Mouse (Mus musculus): Measurements from ENCODE around the gene Cdc42se2. TPM values are rescaled to one million over a fixed set of nuclear protein-coding genes. Genes with fewer than 3 reads are reported as not detected.
A peak's percentile ranks its signal among the peaks of the same experiment; 100 is the strongest.

Cdc42se2 gene
- polyA plus RNA-seq, 1 experiment from 2014 or later = 32.3 TPM

DNA sequence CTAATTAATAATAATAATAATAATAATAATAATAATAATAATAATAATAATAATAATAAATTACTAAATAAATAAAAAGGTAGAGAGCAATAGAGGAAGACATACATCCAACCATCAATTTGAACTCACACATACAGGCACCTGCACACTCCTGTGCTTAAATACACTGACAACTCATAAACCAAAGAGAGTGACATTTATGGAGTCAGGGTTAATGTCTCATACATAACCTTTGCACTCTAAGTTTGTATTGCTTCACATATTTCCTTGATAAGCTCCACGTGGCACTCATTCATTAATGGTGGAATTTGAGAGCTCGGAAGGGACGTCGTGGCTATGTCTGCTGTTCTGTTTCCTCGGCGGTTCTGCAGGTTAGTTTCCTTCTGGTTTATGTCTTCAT is 15.1 kb upstream of the Cdc42se2 start:
- Histone ChIP-seq H3K9ac (ENCODE audit: low read length) (no peak overlapping the region), H3K9me3 (ENCODE audit: control insufficient read depth, low read length) (no peaks in the 10 kb centered on the region), H3K4me3 (ENCODE audit: low read depth, low read length) (no peak overlapping the region), H3K36me3 (ENCODE audit: control insufficient read depth, insufficient read depth, low read length) (no peaks in the 10 kb centered on the region), H3K4me1 (replicated peaks; ENCODE audit: control insufficient read depth, insufficient read depth) (no peaks in the 10 kb centered on the region), H3K27me3 (ENCODE audit: control insufficient read depth, insufficient read depth, low read length) (no peaks in the 10 kb centered on the region), H3K27ac (replicated peaks) (no peak overlapping the region), H3K4me2 (replicated peaks; ENCODE audit: low read depth) (no peak overlapping the region)
- DNase-seq (ENCODE audit: low spot score) (no peak), ATAC-seq (ENCODE audit: low FRiP score, low TSS enrichment) (no peak)
- WGBS = 23% methylated on average over 6 of the region's 6 CpGs
- TF ChIP-seq CTCF (IDR thresholded peaks at IDR 0.05; ENCODE audit: low read depth) = no peak
- no peak for TF ChIP-seq EP300 (optimal IDR thresholded peaks at IDR 0.05)

DNA sequence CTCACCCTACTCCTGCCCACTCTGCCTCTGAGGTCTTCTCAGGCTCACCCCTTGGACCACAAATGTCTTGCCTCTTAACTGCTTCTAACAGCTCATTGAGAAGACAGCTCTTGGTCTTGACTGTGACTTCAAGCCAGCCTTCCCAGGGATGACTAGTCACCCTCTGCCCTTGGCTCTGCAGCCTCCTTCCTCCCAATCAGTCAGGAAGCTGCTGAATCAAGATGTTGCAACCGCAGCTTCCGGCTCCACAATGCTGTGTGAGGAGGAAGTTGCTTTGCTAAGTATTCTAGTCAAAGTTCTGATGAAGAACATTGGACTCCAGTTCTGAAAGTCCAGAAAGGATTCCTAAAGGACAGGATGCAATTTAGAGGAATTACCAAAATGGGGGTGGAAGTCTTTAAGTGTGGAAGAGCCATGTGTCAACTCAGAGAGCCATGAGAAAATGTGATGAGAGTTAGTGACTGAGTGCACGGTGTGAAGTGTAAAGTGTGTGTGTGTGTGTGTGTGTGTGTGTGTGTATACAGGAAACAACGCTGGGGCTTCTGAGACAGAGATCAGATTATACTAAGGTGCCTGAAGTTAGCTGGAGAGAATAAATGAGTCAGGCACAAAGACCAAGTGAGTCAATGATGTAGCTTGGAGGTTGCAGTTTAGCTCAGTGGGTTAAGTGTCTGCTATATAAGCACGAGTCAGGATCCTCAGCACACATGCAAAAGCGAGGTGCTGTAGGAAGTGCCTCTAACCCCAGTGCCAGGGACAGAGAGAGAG is 14.5 kb upstream of the Cdc42se2 start:
- DNase-seq (ENCODE audit: low spot score) = no peak
- no peak overlapping the region for H3K27ac ChIP-seq (replicated peaks)

DNA sequence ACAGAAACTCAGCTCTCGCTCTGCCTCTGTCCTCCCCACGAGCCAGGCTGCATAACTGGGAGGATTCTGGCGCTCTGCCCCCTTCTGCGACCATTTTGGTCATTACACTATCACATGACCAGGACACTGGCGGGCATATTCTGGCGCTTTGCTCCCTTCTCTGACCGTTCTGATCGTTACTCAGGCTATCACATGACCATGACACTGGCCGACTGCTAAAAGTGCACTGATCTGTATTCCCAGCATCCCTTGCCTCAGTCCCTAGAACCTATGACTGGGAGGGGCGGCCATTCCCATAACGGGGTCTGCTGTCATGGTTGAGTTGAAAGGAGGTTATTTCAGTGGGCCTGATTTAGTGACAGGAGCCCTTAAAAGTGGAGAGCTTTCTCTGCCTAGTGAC is 9.1 kb upstream of the Cdc42se2 start:
- no peak overlapping the region for H3K27ac ChIP-seq (replicated peaks)
- no peak for ATAC-seq (ENCODE audit: low FRiP score, low TSS enrichment)

More for the DNA sequence above, 14.5 kb upstream of the Cdc42se2 start:
- Histone ChIP-seq H3K9me3 (ENCODE audit: control insufficient read depth, low read length) (no peaks in the 10 kb centered on the region), H3K9ac (ENCODE audit: low read length) (no peak overlapping the region), H3K27me3 (ENCODE audit: control insufficient read depth, insufficient read depth, low read length) (no peaks in the 10 kb centered on the region), H3K4me1 (replicated peaks; ENCODE audit: control insufficient read depth, insufficient read depth) (no peaks in the 10 kb centered on the region), H3K36me3 (ENCODE audit: control insufficient read depth, insufficient read depth, low read length) (no peaks in the 10 kb centered on the region), H3K4me3 (ENCODE audit: low read depth, low read length) (no peak overlapping the region), H3K4me2 (replicated peaks; ENCODE audit: low read depth) (no peak overlapping the region)
- WGBS = 59% methylated on average over 6 of the region's 6 CpGs
- TF ChIP-seq EP300 (optimal IDR thresholded peaks at IDR 0.05) (no peak), CTCF (IDR thresholded peaks at IDR 0.05; ENCODE audit: low read depth) (no peak)
- ATAC-seq (ENCODE audit: low FRiP score, low TSS enrichment) = 0 out of 2 replicates have a peak, but pooled peaks have one; percentile 45

DNA sequence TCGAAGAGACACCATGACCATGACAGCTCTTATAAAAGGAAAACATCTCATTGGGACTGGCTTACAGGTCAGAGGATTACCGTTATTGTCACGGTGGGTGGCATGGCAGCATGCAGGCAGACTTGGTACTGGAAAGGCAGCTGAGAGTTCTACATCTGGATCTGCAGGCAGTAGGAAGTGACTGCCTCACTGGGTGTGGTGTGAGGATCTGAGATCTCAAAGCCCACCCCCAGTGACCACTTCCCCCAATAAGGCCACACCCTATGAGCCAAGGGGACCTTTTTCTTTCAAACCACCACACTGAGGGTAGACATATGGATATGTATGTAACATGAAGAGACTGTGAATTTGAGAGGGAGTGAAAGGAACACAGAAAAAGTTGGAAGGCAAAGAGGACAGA is 7.2 kb upstream of the Cdc42se2 start:
- no peak for DNase-seq (ENCODE audit: low spot score)
- H3K27me3 ChIP-seq (ENCODE audit: control insufficient read depth, insufficient read depth, low read length) = no peaks in the 10 kb centered on the region
- ATAC-seq (ENCODE audit: low FRiP score, low TSS enrichment) = no peak
- H3K9ac ChIP-seq (ENCODE audit: low read length) = no peak overlapping the region
- H3K27ac ChIP-seq (replicated peaks) = no peak overlapping the region
- no peaks in the 10 kb centered on the region for H3K36me3 ChIP-seq (ENCODE audit: control insufficient read depth, insufficient read depth, low read length)
- H3K9me3 ChIP-seq (ENCODE audit: control insufficient read depth, low read length) = no peaks in the 10 kb centered on the region
- no peak overlapping the region for H3K4me2 ChIP-seq (replicated peaks; ENCODE audit: low read depth)
- H3K4me3 ChIP-seq (ENCODE audit: low read depth, low read length) = no peak overlapping the region
- TF ChIP-seq EP300 (optimal IDR thresholded peaks at IDR 0.05) = no peak
- no peak for TF ChIP-seq CTCF (IDR thresholded peaks at IDR 0.05; ENCODE audit: low read depth)
- H3K4me1 ChIP-seq (replicated peaks; ENCODE audit: control insufficient read depth, insufficient read depth) = no peaks in the 10 kb centered on the region
- 88% methylated on average over 3 of the region's 3 CpGs for WGBS

More for the DNA sequence above, 9.1 kb upstream of the Cdc42se2 start:
- Histone ChIP-seq H3K4me2 (replicated peaks; ENCODE audit: low read depth) (no peak overlapping the region), H3K27me3 (ENCODE audit: control insufficient read depth, insufficient read depth, low read length) (no peaks in the 10 kb centered on the region), H3K9me3 (ENCODE audit: control insufficient read depth, low read length) (no peaks in the 10 kb centered on the region), H3K9ac (ENCODE audit: low read length) (no peak overlapping the region), H3K4me3 (ENCODE audit: low read depth, low read length) (no peak overlapping the region), H3K4me1 (replicated peaks; ENCODE audit: control insufficient read depth, insufficient read depth) (no peaks in the 10 kb centered on the region), H3K36me3 (ENCODE audit: control insufficient read depth, insufficient read depth, low read length) (no peaks in the 10 kb centered on the region)
- 85% methylated on average over 11 of the region's 11 CpGs for WGBS
- no peak for TF ChIP-seq CTCF (IDR thresholded peaks at IDR 0.05; ENCODE audit: low read depth)
- TF ChIP-seq EP300 (optimal IDR thresholded peaks at IDR 0.05) = no peak
- no peak for DNase-seq (ENCODE audit: low spot score)

DNA sequence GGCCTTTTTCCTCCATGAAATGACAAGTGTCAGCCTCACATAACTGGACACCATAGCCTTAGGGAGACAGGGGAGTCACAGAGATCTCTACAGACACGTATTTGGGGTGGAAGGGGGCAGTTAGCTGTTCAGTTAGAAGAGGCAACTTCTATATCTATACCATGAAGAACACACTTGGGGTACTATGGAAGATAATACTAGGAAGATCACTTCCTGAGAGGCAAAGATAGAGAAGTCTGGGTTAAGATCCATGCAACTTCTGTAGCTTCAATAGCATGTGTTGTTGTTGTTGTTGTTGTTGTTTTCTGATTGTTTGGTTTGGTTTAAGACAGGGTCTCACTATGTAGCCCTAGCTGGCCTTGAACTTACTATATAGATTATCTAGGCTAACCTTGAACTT is 5.7 kb upstream of the Cdc42se2 start:
- no peak for DNase-seq (ENCODE audit: low spot score)
- Histone ChIP-seq H3K27ac (replicated peaks) (no peak overlapping the region), H3K9ac (ENCODE audit: low read length) (no peak overlapping the region), H3K4me1 (replicated peaks; ENCODE audit: control insufficient read depth, insufficient read depth) (no peaks in the 10 kb centered on the region), H3K36me3 (ENCODE audit: control insufficient read depth, insufficient read depth, low read length) (no peaks in the 10 kb centered on the region), H3K4me2 (replicated peaks; ENCODE audit: low read depth) (no peak overlapping the region), H3K27me3 (ENCODE audit: control insufficient read depth, insufficient read depth, low read length) (no peaks in the 10 kb centered on the region), H3K9me3 (ENCODE audit: control insufficient read depth, low read length) (no peaks in the 10 kb centered on the region), H3K4me3 (ENCODE audit: low read depth, low read length) (no peak overlapping the region)
- 59% methylated on average over 1 of the region's 1 CpGs for WGBS
- TF ChIP-seq CTCF (IDR thresholded peaks at IDR 0.05; ENCODE audit: low read depth) (no peak), EP300 (optimal IDR thresholded peaks at IDR 0.05) (no peak)
- ATAC-seq (ENCODE audit: low FRiP score, low TSS enrichment) = no peak

DNA sequence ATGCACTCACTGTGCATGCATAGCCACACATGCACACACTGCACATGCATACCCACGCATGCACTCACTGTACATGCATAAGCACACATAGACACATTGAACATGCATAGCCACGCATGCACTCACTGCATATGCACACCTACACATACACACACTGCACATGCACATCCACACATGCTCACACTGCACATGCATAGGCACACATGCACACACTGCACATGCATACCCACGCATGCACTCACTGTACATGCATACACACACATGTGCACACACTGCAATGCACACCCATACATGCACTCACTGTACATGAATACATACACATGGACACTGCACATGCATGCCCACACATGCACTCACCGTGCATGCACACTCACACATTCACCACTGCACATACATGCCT is 4.0 kb upstream of the Cdc42se2 start:
- Histone ChIP-seq H3K4me3 (ENCODE audit: low read depth, low read length) (no peak overlapping the region), H3K36me3 (ENCODE audit: control insufficient read depth, insufficient read depth, low read length) (no peaks in the 10 kb centered on the region), H3K9ac (ENCODE audit: low read length) (no peak overlapping the region), H3K4me1 (replicated peaks; ENCODE audit: control insufficient read depth, insufficient read depth) (no peaks in the 10 kb centered on the region), H3K4me2 (replicated peaks; ENCODE audit: low read depth) (no peak overlapping the region), H3K27me3 (ENCODE audit: control insufficient read depth, insufficient read depth, low read length) (no peaks in the 10 kb centered on the region), H3K9me3 (ENCODE audit: control insufficient read depth, low read length) (no peaks in the 10 kb centered on the region), H3K27ac (replicated peaks) (no peak overlapping the region)
- TF ChIP-seq CTCF (IDR thresholded peaks at IDR 0.05; ENCODE audit: low read depth) (no peak), EP300 (optimal IDR thresholded peaks at IDR 0.05) (no peak)
- DNase-seq (ENCODE audit: low spot score) = no peak
- WGBS = 95% methylated on average over 4 of the region's 4 CpGs
- ATAC-seq (ENCODE audit: low FRiP score, low TSS enrichment) = no peak

Measured in stomach, postnatal 0 days (tissue).